Mouse (Mus musculus) adrenal gland, adult 18-20 months (tissue): ENCODE data around the gene Tyrobp. TPM values are rescaled to one million over a fixed set of nuclear protein-coding genes. Genes with fewer than 3 reads are reported as not detected.

Source experiments
- DNase-seq, 2 experiments: peaks; one replicate each; pipeline ENCODE4 v3.0.0; 2021 to 2022; ENCODE audit warnings: low spot score in 2 of 2
- total RNA-seq, 2 experiments: library from RNA; stranded (reverse); gene quantifications; 1 replicate in 1 of 2; 2 replicates in 1 of 2; pipeline ENCODE4 v1.2.3; 2021

Tyrobp gene
- total RNA-seq, 2 experiments from 2014 or later: 34.7 to 68.5 TPM

DNA sequence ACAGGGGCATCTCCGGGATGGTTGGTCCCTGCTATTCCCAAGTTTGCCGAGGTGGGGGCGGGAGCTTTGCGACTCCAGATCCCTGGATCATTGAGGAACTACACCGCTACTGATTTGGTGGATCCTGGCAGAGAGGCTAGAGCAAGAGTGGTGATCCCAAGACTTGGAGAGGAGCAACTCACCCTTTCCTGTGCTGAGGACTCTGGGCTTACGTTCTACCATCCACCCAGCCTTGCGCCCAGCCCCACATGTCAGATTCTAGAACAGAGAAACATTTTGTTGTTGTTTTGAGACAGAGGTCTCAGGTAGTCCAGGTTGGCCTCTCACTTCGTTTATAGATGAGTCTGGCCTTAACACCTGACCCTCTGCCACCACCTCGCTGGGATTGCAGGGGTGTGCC, 9.0 kb downstream of the Tyrobp start:
- no peak for DNase-seq

- DNase-seq: no peak
Observed at GRCm38 (mm10) chr7:30423071-30423641, 9.6 kb downstream of the Tyrobp start.

GRCm38 (mm10) chr7:30429327-30429726, 15.8 kb downstream of the Tyrobp start:
- DNase-seq: no peak

- no peak for DNase-seq
Observed at GRCm38 (mm10) chr7:30430191-30430590, 16.6 kb downstream of the Tyrobp start.

DNA sequence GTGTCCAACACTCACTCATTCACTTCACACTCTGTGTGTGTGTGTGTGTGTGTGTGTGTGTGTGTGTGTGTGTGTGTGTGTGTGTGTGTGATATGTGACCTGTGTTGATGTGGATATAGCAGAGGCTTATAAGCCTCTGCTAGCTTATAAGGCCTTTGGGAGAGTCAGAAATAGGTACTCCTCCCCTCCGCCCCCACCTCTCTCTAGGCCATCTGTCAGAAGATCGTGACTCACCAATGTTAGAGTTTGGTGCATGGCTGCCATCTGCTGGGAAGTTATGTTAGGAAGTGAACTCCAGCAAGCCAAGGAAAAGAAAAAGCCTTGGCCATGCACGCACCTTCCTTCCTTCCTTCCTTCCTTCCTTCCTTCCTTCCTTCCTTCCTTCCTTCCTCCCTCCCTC, 18.2 kb downstream of the Tyrobp start:
- DNase-seq: peak; percentile 46 to 54

DNA sequence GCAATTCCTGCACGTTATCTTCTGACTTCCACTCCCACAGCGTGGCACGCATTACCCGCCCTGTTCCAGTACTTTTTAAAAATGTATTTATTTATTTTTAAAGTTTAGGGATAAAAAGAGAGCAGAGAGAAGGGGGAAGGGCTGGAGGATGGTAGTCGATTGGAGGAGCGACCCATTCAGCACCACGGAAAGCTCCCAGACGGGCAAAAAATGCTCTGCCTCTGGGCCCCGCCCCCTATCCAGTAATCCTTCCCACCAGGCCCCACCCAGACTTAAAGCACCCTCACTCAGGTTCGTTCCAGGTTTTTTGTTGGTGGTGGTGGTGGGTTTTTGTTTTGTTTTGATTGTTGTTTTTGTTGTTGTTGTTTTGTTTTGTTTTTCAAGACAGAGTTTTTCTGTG, 20.7 kb downstream of the Tyrobp start:
- peak; percentile 54 to 56 for DNase-seq

DNA sequence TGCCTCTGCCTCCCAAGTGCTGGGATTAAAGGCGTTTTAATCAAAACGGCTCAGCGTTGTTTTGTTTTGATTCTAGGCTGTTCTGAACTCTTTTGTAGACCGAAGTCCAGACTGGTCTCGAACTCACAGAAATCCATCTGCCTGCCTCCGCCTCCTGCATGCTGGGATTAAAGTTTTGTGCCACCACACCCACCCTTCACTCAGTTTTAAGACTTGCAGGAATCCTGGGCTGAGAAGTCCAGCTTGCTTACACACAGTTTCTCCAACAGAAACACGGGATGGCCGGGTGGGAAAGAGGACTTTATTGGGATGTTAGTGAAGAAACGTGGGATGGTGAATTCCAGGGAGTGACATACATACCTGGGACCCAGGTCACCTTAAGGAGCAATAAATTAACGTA, 21.1 kb downstream of the Tyrobp start:
- DNase-seq: no peak

- DNase-seq: no peak
Observed at GRCm38 (mm10) chr7:30435156-30435555, 21.6 kb downstream of the Tyrobp start.

- no peak for DNase-seq
Observed at GRCm38 (mm10) chr7:30436879-30437278, 23.3 kb downstream of the Tyrobp start.

DNA sequence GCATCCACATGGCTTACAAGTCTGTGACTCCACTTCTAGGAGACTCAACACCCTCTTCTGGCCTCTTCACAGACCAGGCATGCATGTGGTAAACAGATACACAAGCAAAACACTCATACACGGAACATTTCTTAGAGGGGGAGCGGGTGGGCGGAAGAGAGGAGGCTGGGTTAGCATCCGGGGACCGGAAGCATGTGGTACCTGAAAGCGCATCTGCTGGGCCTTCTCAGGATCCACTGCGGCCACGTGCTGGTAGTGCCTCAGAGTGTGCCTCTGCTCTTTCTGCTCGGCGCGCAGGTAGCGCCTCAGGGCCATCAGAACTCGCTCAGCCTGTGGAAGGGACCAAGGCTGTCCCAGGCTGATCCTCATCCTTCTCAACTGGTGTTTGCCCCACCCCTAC, 26.2 kb downstream of the Tyrobp start:
- DNase-seq: no peak

- DNase-seq: peak; percentile 50 to 57
Observed at GRCm38 (mm10) chr7:30440697-30441096, 27.1 kb downstream of the Tyrobp start.

DNA sequence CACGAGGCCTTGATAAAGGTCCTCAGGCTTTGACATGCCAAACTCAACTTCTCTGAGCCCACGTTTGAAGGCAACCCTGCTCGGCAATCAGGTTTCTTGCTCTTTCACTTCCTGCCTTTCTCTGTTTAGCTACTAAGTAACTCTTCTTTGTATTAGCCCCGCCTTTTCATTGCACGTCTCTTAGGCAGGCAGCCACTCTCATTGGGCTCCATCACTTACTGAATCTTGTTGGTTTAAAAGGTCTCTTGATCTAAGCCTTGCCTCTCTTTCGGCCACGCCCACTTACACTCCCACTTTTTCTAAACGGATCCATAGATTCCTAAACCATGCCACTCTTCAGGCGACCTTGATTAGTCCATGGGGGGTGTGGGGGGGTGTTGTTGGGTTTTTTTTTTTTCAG, 30.1 kb downstream of the Tyrobp start:
- DNase-seq: no peak

DNA sequence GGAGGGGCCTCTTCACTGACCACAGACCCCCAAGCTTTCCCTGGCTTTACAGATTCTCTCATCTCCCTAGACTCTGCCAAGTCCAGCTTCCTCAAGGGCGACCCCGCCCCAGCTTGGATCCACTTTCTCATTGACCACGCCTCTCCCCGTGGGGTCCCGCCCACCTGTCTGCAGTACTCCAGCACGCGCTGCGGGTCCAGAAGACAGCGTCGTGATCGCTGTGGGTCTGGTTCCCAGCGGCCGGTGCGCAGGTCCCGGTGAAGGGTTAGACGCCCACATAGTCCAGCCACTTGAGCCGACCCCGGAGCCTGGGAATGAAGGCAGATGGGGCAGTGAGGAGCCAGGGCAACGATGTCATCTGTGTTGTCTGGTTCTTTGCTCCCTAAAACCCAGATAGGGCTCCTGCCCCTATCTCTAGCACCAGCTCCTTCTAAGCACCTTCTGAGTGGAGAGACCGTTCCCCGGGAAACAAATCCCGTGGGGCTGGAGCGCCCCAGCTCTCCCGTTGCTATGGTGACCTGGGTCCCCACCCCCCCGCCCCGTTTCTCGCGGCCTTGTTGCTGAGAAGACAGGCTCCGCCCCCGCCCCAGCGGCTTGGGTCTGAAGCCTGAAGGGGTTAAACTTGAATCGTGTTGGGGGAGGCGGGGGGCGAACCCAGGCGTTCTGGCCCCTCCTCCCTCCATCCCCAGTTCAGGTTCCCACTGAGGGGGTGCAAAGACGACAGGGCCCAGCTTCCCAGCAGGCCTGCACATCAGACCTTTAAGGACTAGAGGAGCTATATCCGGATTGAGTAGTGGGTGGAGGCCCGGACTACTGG, 30.8 kb downstream of the Tyrobp start:
- DNase-seq: peak in 1 of 2 experiments; percentile 24

DNA sequence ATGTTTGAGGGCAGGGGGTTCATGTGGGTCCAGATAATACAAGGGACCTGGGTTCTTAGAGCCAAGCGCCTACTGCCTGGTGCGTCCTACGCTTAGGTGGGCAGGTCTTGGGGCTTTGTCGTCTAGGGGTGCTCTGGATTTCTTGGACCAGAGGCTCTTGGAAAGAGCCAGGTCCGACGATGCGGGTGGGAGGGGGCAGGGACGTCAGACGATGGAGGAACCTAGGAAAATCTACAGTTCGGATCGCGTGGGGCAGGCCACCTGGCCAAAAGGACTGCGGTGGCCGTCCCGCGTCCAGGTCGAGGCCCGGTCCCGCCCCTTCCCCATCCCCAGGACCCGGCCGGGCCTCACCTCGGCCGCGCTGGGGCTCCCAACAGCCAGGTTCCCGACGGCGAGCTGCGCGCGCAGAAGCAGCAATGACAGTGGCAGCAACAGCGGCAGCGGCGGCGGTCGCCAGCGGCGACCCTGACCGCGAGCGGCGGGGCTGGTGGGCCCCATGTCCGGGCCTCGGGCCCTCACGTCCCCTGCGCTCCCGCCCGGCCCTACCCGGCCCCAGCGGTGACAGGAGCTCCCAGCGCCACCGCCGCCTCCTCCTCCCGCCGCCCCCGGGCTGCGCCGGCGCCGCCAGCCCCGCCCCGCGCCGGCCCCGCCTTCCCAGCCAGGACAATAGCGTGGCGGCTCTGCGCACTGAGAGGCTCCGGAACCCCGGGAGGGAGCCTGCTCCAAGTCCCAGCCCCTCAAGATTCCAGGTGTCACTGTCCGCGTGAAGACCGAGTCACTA, 31.6 kb downstream of the Tyrobp start, which contains the start of gene Aplp1:
TSS of gene Aplp1 (minus strand) at position 565 of the 781 bp plus-strand sequence.
- DNase-seq: peak; percentile 67 to 73

DNA sequence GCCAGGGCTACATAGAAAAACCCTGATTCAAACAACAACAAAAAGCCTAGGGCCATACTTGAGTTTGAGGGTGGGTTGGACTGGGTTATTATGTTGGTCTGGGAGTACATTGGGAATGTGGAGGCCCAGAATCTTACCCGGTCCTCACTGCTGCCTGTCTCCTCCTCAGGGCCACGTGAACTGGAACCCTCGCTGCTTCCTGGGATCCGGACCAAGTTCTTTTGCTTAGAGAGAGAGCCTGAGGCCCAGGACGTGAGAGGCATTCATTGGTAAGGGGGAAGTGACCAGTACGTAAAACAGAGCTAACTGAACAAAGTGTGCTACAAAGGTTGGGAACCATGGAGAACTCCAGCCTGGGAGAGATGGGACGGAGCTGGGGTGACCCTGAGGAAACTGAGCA, 36.7 kb downstream of the Tyrobp start:
- DNase-seq: no peak

GRCm38 (mm10) chr7:30453327-30453726, 39.8 kb downstream of the Tyrobp start:
- DNase-seq: no peak

DNA sequence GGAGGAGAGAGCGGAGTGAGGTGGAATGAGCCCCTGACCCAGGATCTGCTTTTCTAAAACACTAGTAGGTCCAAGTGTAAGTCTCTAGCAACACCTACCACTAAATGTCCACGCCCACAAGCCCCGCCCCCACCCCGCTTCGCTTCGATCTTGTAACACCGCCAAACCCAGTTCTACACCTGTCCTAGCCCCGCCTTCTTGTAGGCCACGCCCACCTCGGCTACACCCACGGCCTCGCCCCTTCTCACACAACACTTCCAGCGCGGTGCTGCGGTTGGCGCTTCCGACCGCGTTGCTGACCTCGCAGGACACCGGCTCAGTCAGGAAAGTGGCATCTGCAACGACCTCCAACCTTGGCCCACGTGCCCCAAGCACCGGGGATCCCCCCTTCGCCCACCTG, 40.2 kb downstream of the Tyrobp start:
- no peak for DNase-seq

GRCm38 (mm10) chr7:30454259-30454658, 40.7 kb downstream of the Tyrobp start:
- no peak for DNase-seq

DNA sequence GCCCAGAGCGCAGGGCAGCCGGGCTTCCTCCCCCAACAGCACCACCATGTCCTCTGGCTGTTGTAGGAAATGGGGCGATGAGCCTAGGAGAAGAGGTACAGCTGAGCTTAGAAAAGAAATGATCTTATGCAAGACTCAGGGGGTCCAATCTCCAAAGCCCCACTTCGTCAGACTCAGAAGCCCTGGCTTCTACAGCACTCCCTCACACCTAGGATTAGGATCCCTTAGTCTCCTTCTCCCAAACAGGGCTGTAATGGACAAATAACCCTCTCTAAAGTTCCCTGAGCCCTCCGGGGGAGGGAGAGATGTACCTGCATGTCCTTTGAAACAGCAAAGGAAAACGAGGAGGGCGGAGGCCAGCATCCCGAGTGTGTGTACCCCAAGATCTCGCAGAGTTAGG, 42.9 kb downstream of the Tyrobp start:
- no peak for DNase-seq

GRCm38 (mm10) chr7:30456911-30457628, 43.5 kb downstream of the Tyrobp start:
- no peak for DNase-seq

GRCm38 (mm10) chr7:30457629-30458330, 44.2 kb downstream of the Tyrobp start, which contains the start of the genes Kirrel2 and Nphs1:
TSS of gene Kirrel2 (minus strand) at chr7:30457690.
TSS of gene Nphs1 (plus strand) at chr7:30458315.
- no peak for DNase-seq
